Mouse (Mus musculus): ENCODE measurements at regions not wholly inside any gene's neighbourhood (a gene's known extent, or its start where the extent isn't known, plus 50 kb on each side); places are given as distances from the start of the nearest gene placed in this dataset.

DNA sequence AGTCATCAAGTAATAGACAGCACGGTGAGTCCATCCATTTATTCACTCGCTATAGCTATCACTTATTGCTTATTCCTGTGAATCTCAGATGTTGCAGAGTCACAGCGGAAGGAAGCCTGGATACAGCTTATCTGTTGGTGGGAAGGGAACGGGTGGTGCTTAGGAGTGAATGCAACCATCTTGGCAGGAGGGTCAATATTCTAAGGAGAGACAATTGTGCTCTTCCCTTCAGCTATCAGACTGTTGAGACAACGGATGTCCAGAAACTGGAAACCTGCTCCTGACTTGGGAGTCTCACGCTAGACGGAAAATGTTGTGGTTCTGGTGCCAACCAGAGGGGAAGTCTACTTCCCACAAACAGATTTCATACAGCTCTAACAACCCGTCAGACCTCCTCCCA is 103.7 kb upstream of the Kit start:
- intact Hi-C loops (cut with DNase I): no loop called here
- no peak for TF ChIP-seq CTCF (IDR thresholded peaks at IDR 0.05)
- DNase-seq: no peak
- Histone ChIP-seq H3K4me3 (no peak overlapping the region), H3K27ac (no peak overlapping the region)

DNA sequence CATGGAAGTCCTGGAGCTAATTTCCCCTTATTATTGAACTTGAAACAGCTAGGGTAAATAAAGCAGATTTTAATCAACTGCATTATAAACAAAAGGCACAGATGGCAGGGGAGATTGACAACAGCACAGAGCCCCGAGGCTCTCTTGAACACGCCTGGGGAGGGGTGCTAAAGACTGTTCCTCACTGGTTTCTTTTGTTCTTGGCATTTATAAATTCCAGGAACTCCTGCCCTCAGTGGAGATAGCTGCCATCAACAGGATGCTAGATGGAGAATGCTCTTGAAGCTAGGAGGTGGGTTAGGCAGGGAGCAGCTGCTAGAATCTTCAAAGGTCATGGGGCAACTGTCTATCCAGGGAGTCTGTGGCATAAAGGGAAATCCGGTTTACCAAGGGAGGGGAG is 102.2 kb upstream of the Kit start:
- TF ChIP-seq CTCF (IDR thresholded peaks at IDR 0.05): no peak
- Histone ChIP-seq H3K27ac (no peak overlapping the region), H3K4me3 (no peak overlapping the region)
- intact Hi-C loops (cut with DNase I): no loop called here
- no peak for DNase-seq

DNA sequence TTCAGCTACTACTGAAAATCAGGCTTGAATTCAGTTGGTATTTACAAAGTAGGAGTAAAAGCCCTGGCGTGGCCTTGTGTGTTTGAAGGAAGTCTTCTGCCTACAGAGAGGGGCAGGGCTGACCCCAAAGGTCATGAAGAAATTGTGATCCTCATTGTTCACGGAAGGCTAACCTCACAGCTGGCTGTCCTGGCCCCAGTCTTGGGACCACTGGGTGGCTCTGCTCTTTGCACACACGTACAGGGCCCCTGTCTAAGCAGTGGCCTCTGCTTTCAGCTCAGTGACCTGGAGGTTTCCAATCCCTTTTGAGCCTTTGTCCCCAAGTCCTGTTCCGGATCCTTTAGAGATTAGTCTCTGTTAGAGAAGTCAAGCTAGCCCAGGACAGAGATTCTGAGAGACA is 99.3 kb upstream of the Kit start:
- H3K4me3 ChIP-seq: no peak overlapping the region
- intact Hi-C loops (cut with DNase I): no loop called here
- no peak overlapping the region for H3K27ac ChIP-seq
- no peak for TF ChIP-seq CTCF (IDR thresholded peaks at IDR 0.05)
- no peak for DNase-seq

DNA sequence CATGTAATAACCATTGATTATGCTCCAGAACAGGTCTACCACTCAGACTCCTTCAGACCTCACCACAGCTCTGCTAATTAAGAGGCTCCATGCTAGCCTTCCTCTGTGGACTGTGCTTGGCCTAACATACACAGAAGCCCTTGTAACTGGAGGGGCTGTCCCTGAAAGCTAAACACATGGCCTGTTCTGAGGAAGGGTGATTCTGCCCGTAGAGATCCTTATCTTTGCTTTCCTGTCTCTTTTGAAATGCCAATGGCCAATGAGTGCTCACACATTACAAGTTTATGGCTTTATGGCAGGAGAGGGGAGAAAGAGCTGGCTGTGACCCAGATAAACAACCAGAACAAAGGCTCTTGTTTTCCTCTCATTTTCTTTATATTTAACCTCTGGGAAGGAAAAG is 96.2 kb upstream of the Kit start:
- DNase-seq: no peak
- TF ChIP-seq CTCF (IDR thresholded peaks at IDR 0.05): no peak
- intact Hi-C loops (cut with DNase I): no loop called here
- H3K27ac ChIP-seq: no peak overlapping the region
- no peak overlapping the region for H3K4me3 ChIP-seq

DNA sequence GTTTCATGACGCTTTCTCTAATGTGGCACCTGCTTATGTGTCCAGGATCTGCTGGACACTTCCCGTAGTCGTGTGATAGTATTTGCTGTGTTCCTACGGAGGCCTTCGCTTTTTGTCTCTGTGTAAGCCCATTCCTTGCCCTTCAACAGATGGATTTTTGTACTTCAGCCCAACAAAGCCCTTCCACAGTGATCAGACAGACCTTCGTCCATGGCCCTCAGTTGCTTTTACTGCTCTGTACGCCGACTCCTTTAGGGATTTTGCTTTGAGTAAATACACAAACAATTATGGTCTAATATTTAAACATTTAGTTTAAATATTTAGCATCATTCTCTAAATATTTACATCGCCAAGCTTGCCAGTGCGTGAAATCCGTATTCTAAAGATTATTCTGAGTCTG is 95.6 kb upstream of the Kit start:
- TF ChIP-seq CTCF (IDR thresholded peaks at IDR 0.05): no peak
- intact Hi-C loops (cut with DNase I): no loop called here
- DNase-seq: no peak

DNA sequence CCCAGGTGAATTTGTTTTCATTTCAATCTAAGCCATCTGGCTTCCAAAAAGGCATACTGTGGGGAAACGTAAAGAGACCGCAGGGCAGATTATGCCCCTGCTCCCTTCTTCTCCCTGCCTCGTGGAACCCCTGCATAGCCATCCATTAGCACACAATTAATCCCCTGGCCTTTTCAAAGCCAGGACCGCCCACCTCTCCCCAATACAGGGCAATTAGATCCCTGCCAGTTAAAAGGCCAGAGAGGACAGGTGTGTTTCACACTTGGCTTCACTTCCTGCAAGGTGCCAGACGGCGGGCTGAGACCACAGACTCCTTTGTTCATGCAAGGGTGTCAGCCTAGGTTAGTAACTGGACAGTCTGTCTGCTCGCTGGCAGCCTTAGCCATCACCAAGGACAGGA is 93.1 kb upstream of the Kit start:
- TF ChIP-seq CTCF (IDR thresholded peaks at IDR 0.05): no peak
- DNase-seq: no peak
- no peak overlapping the region for H3K27ac ChIP-seq
- intact Hi-C loops (cut with DNase I): no loop called here
- no peak overlapping the region for H3K4me3 ChIP-seq

More for the DNA sequence above, 95.6 kb upstream of the Kit start:
- Histone ChIP-seq H3K27ac (no peak overlapping the region), H3K4me3 (no peak overlapping the region)

DNA sequence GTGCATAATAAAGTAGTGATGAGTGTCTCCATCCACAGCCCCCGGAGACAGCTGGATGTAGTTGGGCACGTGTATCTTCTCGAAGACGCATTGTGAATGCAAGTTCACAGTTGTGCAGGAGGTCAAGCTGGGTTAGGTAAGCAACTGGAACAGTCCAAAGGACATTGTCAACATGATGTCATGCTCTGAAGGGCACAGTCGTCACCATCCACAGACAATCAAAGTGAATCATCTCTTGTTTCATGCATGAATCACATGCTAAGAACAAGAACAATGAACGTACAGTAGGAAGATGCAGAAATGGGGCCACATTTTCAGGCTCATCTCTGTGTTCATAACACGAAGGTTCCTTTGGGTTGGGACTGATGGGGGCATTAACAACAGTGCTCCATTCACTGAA is 90.4 kb upstream of the Kit start:
- intact Hi-C loops (cut with DNase I): no loop called here
- no peak for TF ChIP-seq CTCF (IDR thresholded peaks at IDR 0.05)
- Histone ChIP-seq H3K27ac (no peak overlapping the region), H3K4me3 (no peak overlapping the region)
- no peak for DNase-seq

DNA sequence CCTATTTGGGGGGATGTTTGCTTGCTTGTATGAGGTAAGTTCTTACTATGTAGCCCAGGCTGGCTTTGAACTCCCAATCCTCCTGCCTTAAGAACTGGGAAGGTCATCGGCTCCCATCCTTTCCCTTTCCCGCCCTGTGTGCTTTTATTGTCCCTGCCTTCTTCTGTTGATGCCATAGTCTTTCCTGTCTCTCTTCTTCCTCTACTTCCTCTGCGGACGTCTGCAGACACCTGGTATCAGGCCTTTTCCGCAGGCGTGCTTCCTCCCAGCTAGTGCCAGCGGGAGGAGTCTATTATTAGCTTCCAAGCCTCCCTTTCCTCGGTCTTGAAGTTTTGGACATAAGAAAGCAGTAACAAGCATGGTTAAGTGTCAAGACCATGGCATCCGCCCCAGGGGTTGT is 83.9 kb upstream of the Kit start:
- intact Hi-C loops (cut with DNase I): no loop called here
- TF ChIP-seq CTCF (IDR thresholded peaks at IDR 0.05): no peak
- Histone ChIP-seq H3K27ac (no peak overlapping the region), H3K4me3 (no peak overlapping the region)
- DNase-seq: no peak

DNA sequence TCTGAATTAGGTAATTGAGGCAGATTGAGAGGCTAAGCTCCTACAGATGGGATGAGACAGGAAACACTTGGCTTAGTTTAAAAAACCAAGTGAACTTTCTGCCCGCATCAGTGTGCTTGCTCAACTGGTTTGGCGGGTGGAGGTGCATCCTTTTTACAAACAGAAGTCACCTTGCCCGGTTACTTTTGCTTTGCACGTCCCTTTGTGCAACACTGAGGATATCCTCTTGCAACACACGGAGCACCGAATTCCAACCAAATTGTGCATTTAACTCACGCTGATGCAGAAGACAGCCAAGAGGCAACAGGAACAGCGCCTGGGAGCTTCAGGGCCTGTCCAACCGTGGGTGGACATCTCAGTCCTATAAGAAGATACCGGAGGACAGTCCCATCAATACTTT is 80.6 kb upstream of the Kit start:
- no peak for TF ChIP-seq CTCF (IDR thresholded peaks at IDR 0.05)
- no peak overlapping the region for H3K27ac ChIP-seq
- intact Hi-C loops (cut with DNase I): no loop called here
- DNase-seq: no peak
- H3K4me3 ChIP-seq: no peak overlapping the region

DNA sequence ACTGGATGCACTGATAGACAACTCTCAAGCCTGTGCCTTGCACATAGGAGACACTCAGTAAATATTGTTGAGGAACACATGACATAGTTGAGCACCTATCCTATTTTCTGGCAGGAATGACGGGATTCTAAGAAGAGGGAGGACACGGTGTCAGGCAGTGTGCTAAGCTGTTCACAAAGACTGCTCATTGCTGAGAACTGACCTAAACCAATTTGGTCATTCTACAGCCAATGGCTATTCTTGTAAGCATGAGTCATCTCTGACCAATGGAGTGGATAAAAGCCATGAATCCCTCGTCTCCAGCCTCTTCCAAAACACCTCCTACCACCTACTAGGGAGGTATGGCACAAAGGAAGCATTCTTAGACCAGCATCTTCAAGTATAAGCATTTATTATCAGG is 75.7 kb upstream of the Kit start:
- TF ChIP-seq CTCF (IDR thresholded peaks at IDR 0.05): no peak
- Histone ChIP-seq H3K4me3 (no peak overlapping the region), H3K27ac (no peak overlapping the region)
- DNase-seq: no peak
- intact Hi-C loops (cut with DNase I): no loop called here

DNA sequence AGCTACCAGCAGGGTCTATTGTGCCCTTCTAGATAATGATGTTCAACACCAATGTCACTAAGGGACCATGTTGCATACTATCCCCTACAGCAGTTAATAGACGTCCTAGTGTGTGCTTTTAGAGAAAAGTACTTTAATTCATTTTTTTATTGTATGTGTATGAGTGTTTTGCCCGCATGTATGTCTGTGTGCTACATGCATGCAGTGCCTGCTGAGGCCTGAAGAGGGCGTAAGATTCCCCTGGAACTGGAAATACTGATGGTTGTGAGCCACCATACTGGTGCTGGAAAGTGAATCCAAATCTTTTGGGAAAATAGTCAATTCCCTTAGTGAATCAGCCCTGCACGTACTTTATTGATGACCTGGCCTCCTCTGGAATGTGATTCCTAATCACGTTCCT is 75.0 kb upstream of the Kit start:
- H3K4me3 ChIP-seq: no peak overlapping the region
- intact Hi-C loops (cut with DNase I): no loop called here
- H3K27ac ChIP-seq: no peak overlapping the region
- TF ChIP-seq CTCF (IDR thresholded peaks at IDR 0.05): no peak
- no peak for DNase-seq

DNA sequence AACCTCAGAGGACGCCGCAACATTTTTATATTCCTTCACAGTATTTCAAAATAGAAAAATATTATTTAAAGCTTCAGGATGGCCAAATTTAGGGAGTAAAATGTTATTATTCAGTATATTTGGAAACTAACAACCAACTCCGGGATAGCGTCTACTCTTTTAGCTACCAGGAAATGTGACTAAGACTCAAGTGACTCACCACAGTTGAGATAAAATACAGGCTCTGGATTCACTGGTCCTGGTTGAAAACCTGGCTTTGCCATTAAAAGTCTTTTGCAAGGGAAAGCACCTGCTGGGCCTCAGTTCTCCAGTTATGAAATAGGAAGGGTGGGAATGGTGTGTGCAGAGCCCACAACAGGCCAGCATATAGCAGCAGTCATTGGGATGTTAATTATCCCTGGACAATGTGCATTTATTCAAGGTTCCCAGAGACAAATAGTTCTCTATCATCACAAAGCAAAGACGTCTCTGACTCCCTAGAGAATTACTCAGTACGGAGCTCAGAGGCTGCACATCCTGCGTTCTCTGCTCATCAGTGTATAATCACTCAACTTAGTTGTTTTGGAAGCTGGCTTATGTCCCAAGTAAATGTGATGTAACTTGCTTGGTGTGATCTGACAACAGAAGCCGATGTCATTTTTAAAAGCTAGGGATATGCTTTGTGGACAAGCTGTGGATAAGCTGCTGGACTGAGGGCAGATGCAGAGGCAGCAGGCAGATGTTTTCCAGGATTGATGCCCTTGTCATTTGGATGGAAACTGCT is 73.9 kb upstream of the Kit start:
- no peak for DNase-seq
- Histone ChIP-seq H3K27ac (no peak overlapping the region), H3K4me3 (no peak overlapping the region)
- no peak for TF ChIP-seq CTCF (IDR thresholded peaks at IDR 0.05)
- intact Hi-C loops (cut with DNase I): no loop called here

DNA sequence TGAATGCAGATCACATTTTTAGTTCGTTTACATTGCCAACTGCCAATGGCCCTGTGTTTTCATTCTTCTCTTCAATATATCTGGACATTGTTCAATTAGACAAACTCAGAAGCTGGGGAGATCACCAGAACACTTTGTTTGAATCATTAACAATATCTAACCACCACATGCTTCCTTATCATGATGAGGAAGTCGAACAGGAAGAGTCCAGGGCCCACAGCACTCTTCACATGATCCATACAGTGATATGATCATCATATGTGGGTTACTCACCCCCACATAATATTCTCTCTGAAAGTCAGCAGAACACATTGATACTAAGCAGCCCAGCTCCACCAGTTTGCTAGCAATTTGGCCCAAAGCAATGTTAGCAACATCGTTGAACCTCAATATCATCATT is 71.0 kb upstream of the Kit start:
- TF ChIP-seq CTCF (IDR thresholded peaks at IDR 0.05): no peak
- Histone ChIP-seq H3K27ac (no peak overlapping the region), H3K4me3 (no peak overlapping the region)
- no peak for DNase-seq
- intact Hi-C loops (cut with DNase I): no loop called here
